Mouse (Mus musculus): Measurements from ENCODE around the gene Rnf128. TPM values are rescaled to one million over a fixed set of nuclear protein-coding genes. Genes with fewer than 3 reads are reported as not detected.
"Not testable (repeated sequence)": the region's sequence is repeated elsewhere in the genome, so short reads cannot be mapped to it uniquely, and the experiment has no call there.

The Rnf128 gene
- total and polyA plus RNA-seq, 3 experiments = 16.4 to 82.4 (median 69.3) TPM

- intact Hi-C loops (cut with DNase I) = no loop called here
- H3K36me3 ChIP-seq (ENCODE audit: control insufficient read depth, insufficient read depth, low read length) = no peaks in the 10 kb centered on the region
- no peaks in the 10 kb centered on the region for H3K4me1 ChIP-seq (ENCODE audit: control insufficient read depth, insufficient read depth, low read length)
- 48% methylated on average over 5 of the region's 5 CpGs for WGBS
- TF ChIP-seq POLR2A (IDR thresholded peaks at IDR 0.05; ENCODE audit: insufficient read depth, low read depth, low read length) (no peak), EP300 (IDR thresholded peaks at IDR 0.05; ENCODE audit: insufficient read depth, low read depth, low read length) (no peak), CTCF (IDR thresholded peaks at IDR 0.05) (no peak)
- no peak for DNase-seq
- no peak overlapping the region for H3K27ac ChIP-seq
- H3K9ac ChIP-seq (ENCODE audit: low read depth, low read length) = no peak overlapping the region
- H3K79me2 ChIP-seq (replicated peaks; ENCODE audit: control insufficient read depth, insufficient read depth, low read length) = no peaks in the 10 kb centered on the region
- H3K4me3 ChIP-seq = no peak overlapping the region
- no peaks in the 10 kb centered on the region for H3K27me3 ChIP-seq (ENCODE audit: control insufficient read depth, insufficient read depth, low read length)
These were observed 726 bp upstream of the Rnf128 start for GRCm38 (mm10) chrX:139562255-139562924.

- no peak overlapping the region for H3K4me3 ChIP-seq
- H3K36me3 ChIP-seq (ENCODE audit: control insufficient read depth, insufficient read depth, low read length) = no peaks in the 10 kb centered on the region
- no peaks in the 10 kb centered on the region for H3K27me3 ChIP-seq (ENCODE audit: control insufficient read depth, insufficient read depth, low read length)
- no peak overlapping the region for H3K27ac ChIP-seq
- TF ChIP-seq POLR2A (IDR thresholded peaks at IDR 0.05; ENCODE audit: insufficient read depth, low read depth, low read length) (no peak), EP300 (IDR thresholded peaks at IDR 0.05; ENCODE audit: insufficient read depth, low read depth, low read length) (no peak), CTCF (IDR thresholded peaks at IDR 0.05) (no peak)
- H3K4me1 ChIP-seq (ENCODE audit: control insufficient read depth, insufficient read depth, low read length) = no peaks in the 10 kb centered on the region
- DNase-seq = no peak
- intact Hi-C loops (cut with DNase I) = no loop called here
- WGBS = 78% methylated on average over 3 of the region's 3 CpGs
- no peaks in the 10 kb centered on the region for H3K79me2 ChIP-seq (replicated peaks; ENCODE audit: control insufficient read depth, insufficient read depth, low read length)
- no peak overlapping the region for H3K9ac ChIP-seq (ENCODE audit: low read depth, low read length)
These were observed 6.9 kb downstream of the Rnf128 start for GRCm38 (mm10) chrX:139570054-139570453.

GRCm38 (mm10) chrX:139578649-139579278 is 15.6 kb downstream of the Rnf128 start:
- 60% methylated on average over 6 of the region's 6 CpGs for WGBS
- no peak for TF ChIP-seq POLR2A (IDR thresholded peaks at IDR 0.05; ENCODE audit: insufficient read depth, low read depth, low read length)
- no peak for TF ChIP-seq EP300 (IDR thresholded peaks at IDR 0.05; ENCODE audit: insufficient read depth, low read depth, low read length)
- TF ChIP-seq CTCF (IDR thresholded peaks at IDR 0.05) = no peak
- H3K4me3 ChIP-seq = no peak overlapping the region
- intact Hi-C loops (cut with DNase I) = no loop called here
- no peaks in the 10 kb centered on the region for H3K27me3 ChIP-seq (ENCODE audit: control insufficient read depth, insufficient read depth, low read length)
- no peak overlapping the region for H3K27ac ChIP-seq
- H3K4me1 ChIP-seq (ENCODE audit: control insufficient read depth, insufficient read depth, low read length) = no peaks in the 10 kb centered on the region
- H3K36me3 ChIP-seq (ENCODE audit: control insufficient read depth, insufficient read depth, low read length) = no peaks in the 10 kb centered on the region
- H3K79me2 ChIP-seq (replicated peaks; ENCODE audit: control insufficient read depth, insufficient read depth, low read length) = no peaks in the 10 kb centered on the region
- DNase-seq = no peak
- no peak overlapping the region for H3K9ac ChIP-seq (ENCODE audit: low read depth, low read length)

GRCm38 (mm10) chrX:139583616-139584015 is 20.5 kb downstream of the Rnf128 start:
- peak in 1 of 2 experiments; percentile 13 for DNase-seq
- H3K27me3 ChIP-seq (ENCODE audit: control insufficient read depth, insufficient read depth, low read length) = no peaks in the 10 kb centered on the region
- intact Hi-C loops (cut with DNase I) = no loop called here
- no peak overlapping the region for H3K9ac ChIP-seq (ENCODE audit: low read depth, low read length)
- no peaks in the 10 kb centered on the region for H3K79me2 ChIP-seq (replicated peaks; ENCODE audit: control insufficient read depth, insufficient read depth, low read length)
- 25% methylated on average over 4 of the region's 4 CpGs for WGBS
- H3K4me3 ChIP-seq = no peak overlapping the region
- no peaks in the 10 kb centered on the region for H3K4me1 ChIP-seq (ENCODE audit: control insufficient read depth, insufficient read depth, low read length)
- TF ChIP-seq CTCF (IDR thresholded peaks at IDR 0.05) = no peak
- TF ChIP-seq POLR2A (IDR thresholded peaks at IDR 0.05; ENCODE audit: insufficient read depth, low read depth, low read length) = no peak
- TF ChIP-seq EP300 (IDR thresholded peaks at IDR 0.05; ENCODE audit: insufficient read depth, low read depth, low read length) = no peak
- 0 out of 2 replicates have a peak overlapping the region, but pooled peaks have one; percentile 13 for H3K27ac ChIP-seq
- H3K36me3 ChIP-seq (ENCODE audit: control insufficient read depth, insufficient read depth, low read length) = no peaks in the 10 kb centered on the region

- H3K9ac ChIP-seq (ENCODE audit: low read depth, low read length); intact Hi-C loops (cut with DNase I); H3K36me3 ChIP-seq (ENCODE audit: control insufficient read depth, insufficient read depth, low read length); DNase-seq; H3K27me3 ChIP-seq (ENCODE audit: control insufficient read depth, insufficient read depth, low read length); H3K27ac ChIP-seq; H3K79me2 ChIP-seq (replicated peaks; ENCODE audit: control insufficient read depth, insufficient read depth, low read length); H3K4me1 ChIP-seq (ENCODE audit: control insufficient read depth, insufficient read depth, low read length); H3K4me3 ChIP-seq: not testable (repeated sequence)
- 46% methylated on average over 2 of the region's 2 CpGs for WGBS
These were observed 23.6 kb downstream of the Rnf128 start for GRCm38 (mm10) chrX:139586676-139587075.

- H3K36me3 ChIP-seq (ENCODE audit: control insufficient read depth, insufficient read depth, low read length) = no peaks in the 10 kb centered on the region
- WGBS = 69% methylated on average over 6 of the region's 6 CpGs
- no peaks in the 10 kb centered on the region for H3K4me1 ChIP-seq (ENCODE audit: control insufficient read depth, insufficient read depth, low read length)
- TF ChIP-seq POLR2A (IDR thresholded peaks at IDR 0.05; ENCODE audit: insufficient read depth, low read depth, low read length) = no peak
- TF ChIP-seq EP300 (IDR thresholded peaks at IDR 0.05; ENCODE audit: insufficient read depth, low read depth, low read length) = no peak
- no peak for TF ChIP-seq CTCF (IDR thresholded peaks at IDR 0.05)
- intact Hi-C loops (cut with DNase I) = no loop called here
- no peak overlapping the region for H3K27ac ChIP-seq
- no peak overlapping the region for H3K4me3 ChIP-seq
- no peak for DNase-seq
- no peaks in the 10 kb centered on the region for H3K79me2 ChIP-seq (replicated peaks; ENCODE audit: control insufficient read depth, insufficient read depth, low read length)
- no peak overlapping the region for H3K9ac ChIP-seq (ENCODE audit: low read depth, low read length)
- H3K27me3 ChIP-seq (ENCODE audit: control insufficient read depth, insufficient read depth, low read length) = no peaks in the 10 kb centered on the region
These were observed 33.3 kb downstream of the Rnf128 start for GRCm38 (mm10) chrX:139596404-139596803.

Measured in heart, adult 2 months (tissue).